Mouse (Mus musculus) hindlimb bud, embryonic 11.5 days (tissue): ENCODE measurements around the gene Speer4d.
"Not testable (repeated sequence)": the region's sequence is repeated elsewhere in the genome, so short reads cannot be mapped to it uniquely, and the experiment has no call there.

Experiments used
- DNase-seq: peaks from one replicate; pipeline ENCODE4 v3.0.0-alpha.2; 2012; ENCODE audit warnings: low read depth, low spot score; ENCODE audit errors: extremely low spot score

Gene Speer4d

GRCm38 (mm10) chr5:15618764-15619163, at the start of gene Speer4d:
TSS of gene Speer4d (plus strand) at chr5:15619064.
- DNase-seq, result not testable (repeated sequence)

DNA sequence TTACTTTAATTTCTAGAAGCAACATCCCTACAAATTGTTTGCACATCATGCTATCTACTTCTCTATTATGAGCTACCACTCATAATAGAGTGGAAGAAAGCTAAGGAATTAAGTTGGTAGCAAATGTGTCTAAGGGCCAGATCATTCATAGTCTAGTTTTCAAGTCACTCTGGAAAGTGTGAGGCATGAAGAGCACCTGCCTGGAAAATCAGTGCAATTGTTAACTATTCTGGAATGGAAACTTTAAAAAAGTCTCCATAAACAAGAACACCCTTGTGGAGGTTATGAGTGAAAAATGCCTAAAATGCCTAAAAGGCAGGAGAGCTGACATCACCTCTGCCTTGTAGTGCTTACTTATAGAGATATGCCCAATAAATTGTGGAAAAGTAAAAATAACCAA, 45.1 kb upstream of the Speer4d start:
- not testable (repeated sequence) for DNase-seq

- DNase-seq, result not testable (repeated sequence)
These were observed 41.8 kb upstream of the Speer4d start, which contains the start of gene Gm21083 for GRCm38 (mm10) chr5:15577033-15577432. TSS of gene Gm21083 (plus strand) at chr5:15577333.

DNA sequence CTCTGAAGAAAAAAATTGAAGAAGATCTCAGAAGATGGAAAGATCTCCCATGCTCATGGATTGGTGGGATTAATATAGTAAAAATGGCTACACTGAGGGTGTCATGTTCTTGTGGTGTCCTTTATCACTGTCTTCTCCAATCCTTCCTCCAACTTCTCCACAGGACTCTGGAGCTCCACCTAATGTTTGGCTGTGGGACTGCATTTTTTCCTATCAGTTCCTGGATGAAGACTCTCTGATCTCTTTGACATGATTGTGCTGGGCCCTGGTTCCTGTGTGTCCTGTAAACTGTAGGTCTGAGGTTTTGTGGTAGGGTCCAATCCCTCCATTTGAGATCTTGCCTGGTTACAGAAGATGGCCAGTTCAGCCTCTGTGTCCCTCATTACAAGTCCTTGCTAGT, 32.5 kb upstream of the Speer4d start:
- DNase-seq, result not testable (repeated sequence)

DNA sequence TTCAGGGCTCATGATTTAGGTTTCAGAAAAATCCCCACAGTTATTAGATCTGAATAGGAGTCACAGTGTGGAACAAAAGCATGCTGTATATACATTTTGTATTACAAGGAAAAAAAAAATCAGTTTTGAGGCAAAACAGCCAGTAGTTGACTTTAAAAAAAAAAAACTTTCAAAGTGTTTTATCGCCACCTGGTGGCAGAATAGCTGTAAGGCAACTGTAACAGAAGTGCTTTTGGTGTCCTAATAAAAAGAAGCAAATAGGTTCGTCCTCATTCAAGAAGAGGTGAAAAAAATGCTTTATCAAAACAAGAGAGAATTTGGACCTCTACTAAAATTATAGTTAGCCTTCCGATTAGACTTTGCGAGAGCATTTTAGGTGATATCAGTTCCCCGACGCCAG, 30.6 kb upstream of the Speer4d start:
- not testable (repeated sequence) for DNase-seq

GRCm38 (mm10) chr5:15590635-15591034, 28.2 kb upstream of the Speer4d start:
- not testable (repeated sequence) for DNase-seq

GRCm38 (mm10) chr5:15591577-15591976, 27.3 kb upstream of the Speer4d start:
- not testable (repeated sequence) for DNase-seq

DNA sequence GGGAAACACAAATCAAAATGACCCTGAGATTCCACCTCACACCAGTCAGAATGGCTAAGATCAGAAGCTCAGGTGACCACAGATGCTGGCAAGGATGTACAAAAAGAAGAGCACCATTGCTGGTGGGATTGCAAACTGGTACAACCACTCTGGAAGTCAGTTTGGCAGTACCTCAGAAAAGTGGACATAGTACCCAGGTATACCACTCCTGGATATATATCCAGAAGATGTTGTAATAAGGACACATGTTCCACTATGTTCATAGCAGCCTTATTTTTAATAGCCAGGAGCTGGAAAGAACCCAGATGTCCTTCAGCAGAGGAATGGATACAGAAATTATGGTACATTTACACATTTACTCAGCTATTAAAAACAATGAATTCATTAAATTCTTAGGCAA, 20.0 kb upstream of the Speer4d start:
- not testable (repeated sequence) for DNase-seq

DNA sequence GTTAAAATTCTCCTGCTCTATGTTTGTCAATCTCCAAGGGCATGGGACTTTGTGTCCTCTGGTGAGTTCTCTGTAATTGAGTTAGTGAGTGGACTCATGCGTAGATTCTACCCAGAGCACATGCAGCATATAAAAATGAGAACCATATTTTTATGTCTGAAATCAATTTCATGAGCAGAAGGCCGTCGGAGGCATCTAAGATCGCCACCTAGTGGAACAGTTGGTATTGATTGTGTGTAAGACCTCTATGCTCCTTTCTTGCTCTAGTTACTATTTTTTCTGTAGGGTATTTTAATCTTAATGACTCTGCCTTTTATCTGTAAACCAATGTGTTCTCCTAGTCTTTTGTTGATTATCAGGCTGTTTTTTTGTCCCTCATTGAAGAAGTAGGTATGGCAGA, 18.5 kb upstream of the Speer4d start:
- DNase-seq, result not testable (repeated sequence)

GRCm38 (mm10) chr5:15601481-15601880, 17.4 kb upstream of the Speer4d start:
- not testable (repeated sequence) for DNase-seq

DNA sequence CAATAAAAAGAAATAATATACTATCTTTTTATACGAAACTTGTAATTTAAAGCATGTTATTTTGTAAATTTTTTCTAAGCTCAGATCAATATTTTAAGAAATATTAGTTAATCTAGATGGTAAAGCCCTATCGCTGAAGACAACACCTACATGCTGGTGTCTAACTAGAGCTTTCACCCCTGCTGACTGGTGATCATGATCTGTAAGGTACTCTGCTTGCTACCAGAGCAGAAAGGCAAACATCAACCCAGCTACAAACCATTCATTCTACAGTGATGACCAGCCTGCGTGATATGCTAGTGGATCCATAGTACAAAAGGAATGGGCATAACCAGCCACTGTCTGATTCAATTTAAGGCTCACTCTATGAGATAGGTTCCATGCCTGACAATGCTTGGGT, 16.9 kb upstream of the Speer4d start:
- not testable (repeated sequence) for DNase-seq

- DNase-seq, result not testable (repeated sequence)
These were observed 16.4 kb upstream of the Speer4d start for GRCm38 (mm10) chr5:15602424-15602947.

DNA sequence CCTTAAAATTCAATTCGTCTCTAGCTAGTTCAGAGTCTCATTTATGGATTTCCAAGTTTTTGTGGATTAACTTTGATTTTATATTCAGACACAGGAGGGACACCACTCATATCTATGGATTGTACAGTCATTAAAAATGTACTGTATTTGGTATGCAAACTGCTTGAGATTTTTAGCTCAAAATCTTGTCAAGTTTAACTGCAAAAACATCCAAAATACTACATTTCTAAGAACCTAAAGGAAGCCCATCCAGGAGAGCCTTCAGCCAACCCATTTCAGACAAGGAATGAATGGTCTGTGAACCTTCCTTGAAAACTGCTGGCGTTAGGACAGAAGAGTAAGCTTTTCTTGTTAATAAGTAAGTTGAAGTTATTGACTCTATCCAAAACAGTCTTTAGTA, 15.9 kb upstream of the Speer4d start:
- not testable (repeated sequence) for DNase-seq

DNA sequence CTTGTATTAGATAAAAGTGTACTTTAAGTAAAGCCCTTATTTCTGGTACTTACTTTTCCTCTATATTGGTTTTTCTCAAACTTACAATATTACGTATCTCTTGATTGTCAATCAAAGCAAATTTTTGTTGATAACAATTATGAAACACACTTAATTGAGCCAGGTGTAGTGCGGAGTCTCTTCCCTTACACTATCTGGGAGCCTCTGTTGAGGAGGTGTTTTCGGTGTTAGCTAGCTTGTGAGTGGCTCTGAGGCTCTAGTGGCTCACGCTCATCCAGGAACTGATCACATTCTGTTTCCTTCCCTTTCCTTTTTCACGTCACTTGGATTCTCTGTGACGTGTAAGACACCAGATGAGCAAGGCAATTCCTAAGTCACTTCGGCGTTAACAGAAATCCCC, 15.3 kb upstream of the Speer4d start:
- not testable (repeated sequence) for DNase-seq

- not testable (repeated sequence) for DNase-seq
These were observed 12.2 kb upstream of the Speer4d start for GRCm38 (mm10) chr5:15606677-15607076.

GRCm38 (mm10) chr5:15610695-15611094, 8.2 kb upstream of the Speer4d start:
- DNase-seq, result not testable (repeated sequence)

DNA sequence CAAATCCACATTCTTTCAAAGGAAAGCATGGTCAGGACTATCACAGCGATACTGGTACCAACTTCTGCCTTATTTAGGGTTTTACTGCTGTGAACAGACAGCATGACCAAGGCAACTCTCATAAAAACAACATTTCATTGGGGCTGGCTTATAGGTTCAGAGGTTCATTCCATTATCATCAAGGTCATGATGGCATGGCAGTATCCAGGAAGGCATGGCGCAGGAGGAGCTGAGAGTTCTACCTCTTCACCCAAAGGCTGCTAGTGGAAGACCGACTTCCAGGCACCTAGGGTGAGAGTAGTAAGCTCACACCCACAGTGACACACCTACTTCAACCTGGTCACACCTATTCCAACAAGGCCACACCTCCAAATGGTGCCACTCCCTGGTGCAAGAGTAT, 2.7 kb upstream of the Speer4d start:
- DNase-seq, result not testable (repeated sequence)

DNA sequence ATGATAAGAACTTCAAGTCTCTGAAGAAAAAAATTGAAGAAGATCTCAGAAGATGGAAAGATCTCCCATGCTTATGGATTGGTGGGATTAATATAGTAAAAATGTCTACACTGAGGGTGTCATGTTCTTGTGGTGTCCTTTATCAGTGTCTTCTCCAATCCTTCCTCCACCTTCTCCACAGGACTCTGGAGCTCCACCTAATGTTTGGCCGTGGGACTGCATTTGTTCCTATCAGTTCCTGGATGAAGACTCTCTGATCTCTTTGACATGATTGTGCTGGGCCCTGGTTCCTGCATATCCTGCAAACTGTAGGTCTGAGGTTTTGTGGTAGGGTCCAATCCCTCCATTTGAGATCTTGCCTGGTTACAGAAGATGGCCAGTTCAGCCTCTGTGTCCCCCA, 9.3 kb downstream of the Speer4d start:
- DNase-seq, result not testable (repeated sequence)

DNA sequence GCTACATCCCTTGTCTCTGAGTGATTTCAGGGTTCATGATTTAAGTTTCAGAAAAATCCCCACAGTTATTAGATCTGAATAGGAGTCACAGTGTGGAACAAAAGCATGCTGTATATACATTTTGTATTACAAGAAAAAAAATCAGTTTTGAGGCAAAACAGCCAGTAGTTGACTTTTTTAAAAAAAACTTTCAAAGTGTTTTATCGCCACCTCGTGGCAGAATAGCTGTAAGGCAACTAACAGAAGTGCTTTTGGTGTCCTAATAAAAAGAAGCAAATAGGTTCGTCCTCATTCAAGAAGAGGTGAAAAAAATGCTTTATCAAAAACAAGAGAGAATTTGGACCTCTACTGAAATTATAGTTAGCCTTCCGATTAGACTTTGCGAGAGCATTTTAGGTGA, 11.2 kb downstream of the Speer4d start:
- DNase-seq, result peak; percentile 8

DNA sequence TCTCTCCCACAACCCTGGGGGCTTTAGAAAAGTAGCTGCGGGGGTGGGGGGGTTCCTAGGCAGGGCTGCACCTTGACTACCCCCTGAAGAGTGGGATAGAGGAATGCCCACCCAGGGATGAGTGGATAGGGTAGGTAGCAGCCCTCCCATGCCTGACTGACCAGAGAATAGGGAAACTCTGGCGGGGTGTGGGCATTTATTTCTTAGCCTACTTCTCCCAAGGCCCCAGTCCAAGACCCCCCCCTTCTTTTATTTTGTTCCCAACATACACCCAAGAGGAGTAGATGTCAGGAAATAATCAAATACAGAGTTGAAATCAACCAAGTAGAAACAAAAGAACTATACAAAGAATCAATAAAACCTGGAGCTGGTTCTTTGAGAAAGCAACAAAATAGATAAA, 18.8 kb downstream of the Speer4d start:
- DNase-seq, result not testable (repeated sequence)

GRCm38 (mm10) chr5:15645707-15646106, 26.8 kb downstream of the Speer4d start:
- DNase-seq, result not testable (repeated sequence)

- DNase-seq, result not testable (repeated sequence)
These were observed 33.5 kb downstream of the Speer4d start for GRCm38 (mm10) chr5:15652334-15652733.

- DNase-seq, result not testable (repeated sequence)
These were observed 38.1 kb downstream of the Speer4d start, which contains the start of gene 4930572O03Rik for GRCm38 (mm10) chr5:15656959-15657358. TSS of gene 4930572O03Rik (minus strand) at chr5:15657059.
